Mouse (Mus musculus) C2C12 (cell line): ENCODE results near the gene Lpp.

ENCODE experiments used
- CEBPB ChIP-seq: IDR thresholded peaks from one replicate; pipeline ENCODE4 v1.6.1; 2011; ENCODE audit warnings: low read depth, mild to moderate bottlenecking, control low read depth, moderate library complexity
- CTCF ChIP-seq: IDR thresholded peaks from one replicate; pipeline ENCODE4 v1.5.1; 2011; ENCODE audit not compliant: control insufficient read depth, insufficient read depth, insufficient read length
- FOSL1 ChIP-seq: IDR thresholded peaks from one replicate; pipeline ENCODE4 v1.8.0; 2011; ENCODE audit warnings: mild to moderate bottlenecking, low read length; ENCODE audit not compliant: poor library complexity, insufficient read depth, severe bottlenecking
- MAX ChIP-seq: IDR thresholded peaks from one replicate; pipeline ENCODE4 v1.6.1; 2011; ENCODE audit warnings: mild to moderate bottlenecking, control low read depth
- MYOD1 ChIP-seq: IDR thresholded peaks from one replicate; pipeline ENCODE4 v1.6.1; 2011; ENCODE audit warnings: low read depth; ENCODE audit not compliant: control insufficient read depth, insufficient read length
- MYOG ChIP-seq: IDR thresholded peaks from one replicate; pipeline ENCODE4 v1.6.1; 2011; ENCODE audit not compliant: control insufficient read depth, insufficient read length; ENCODE audit errors: extremely low read depth
- USF1 ChIP-seq: IDR thresholded peaks from one replicate; pipeline ENCODE4 v1.6.1; 2011; ENCODE audit warnings: low read depth, mild to moderate bottlenecking, control low read depth, moderate library complexity

- TF ChIP-seq CEBPB (no peak), CTCF (no peak), MAX (no peak), USF1 (no peak), MYOD1 (no peak), MYOG (no peak), FOSL1 (no peak)
These were observed 42.6 kb upstream of the Lpp start for GRCm38 (mm10) chr16:24350751-24351150.
